Mouse (Mus musculus) limb, embryonic 10.5 days (tissue): Measurements from ENCODE around the gene Nsd1. TPM values are rescaled to one million over a fixed set of nuclear protein-coding genes. Genes with fewer than 3 reads are reported as not detected.

ENCODE experiments used
- DNase-seq: peaks from one replicate; pipeline ENCODE4 v3.0.0-alpha.2; 2017; ENCODE audit warnings: low spot score
- H3K27ac ChIP-seq: fragments of 300-500 bp; sonication (generic); 2 replicates; pipeline ENCODE4 v1.5.1; 2016; ENCODE audit warnings: mild to moderate bottlenecking
- H3K27me3 ChIP-seq: fragments of 300-500 bp; sonication (generic); 2 replicates; pipeline ENCODE4 v1.6.1; 2016; ENCODE audit warnings: low read depth, mild to moderate bottlenecking; ENCODE audit not compliant: poor library complexity, severe bottlenecking
- H3K36me3 ChIP-seq: fragments of 300-500 bp; sonication (generic); 2 replicates; pipeline ENCODE4 v1.6.1; 2016; ENCODE audit warnings: mild to moderate bottlenecking, moderate library complexity
- H3K4me1 ChIP-seq: fragments of 300-500 bp; sonication (generic); 2 replicates; pipeline ENCODE4 v1.6.1; 2016
- H3K4me3 ChIP-seq: fragments of 300-500 bp; sonication (generic); 2 replicates; pipeline ENCODE4 v1.5.1; 2016; ENCODE audit warnings: mild to moderate bottlenecking, moderate library complexity
- H3K9me3 ChIP-seq: fragments of 300-500 bp; sonication (generic); replicated peaks from 2 replicates; pipeline ENCODE4 v1.6.1; 2016; ENCODE audit warnings: mild to moderate bottlenecking
- WGBS: fragments of 180-500 bp; shearing (Covaris S2); methylation state at CpG from one replicate; pipeline ENCODE4 v1.1.7; 2016; 5-methylcytosine and 5-hydroxymethylcytosine counted together
- polyA plus RNA-seq: library from polyadenylated mRNA; unstranded; fragments of >200 nt; fragmentation: Nextera tagmentation; extraction: Ambion mirVana; gene quantifications from 2 replicates; pipeline ENCODE4 v1.2.1, GENCODE M21; 2016

Nsd1 gene
- polyA plus RNA-seq, 1 experiment from 2014 or later = 69.1 TPM

GRCm38 (mm10) chr13:55329109-55329682 is 119.6 kb downstream of the Nsd1 start:
- Histone ChIP-seq H3K9me3 (no peaks in the 10 kb centered on the region), H3K36me3 (peaks cover 26% of the 10 kb centered on the region), H3K27ac (peak overlapping the region; percentile 97), H3K4me3 (peak overlapping the region; percentile 76), H3K27me3 (peaks cover 5% of the 10 kb centered on the region; the same call in 1 of the 2 replicates), H3K4me1 (peaks cover 37% of the 10 kb centered on the region)
- under 1% methylated on average over 28 of the region's 29 CpGs for WGBS
- no peak for DNase-seq

- H3K27ac ChIP-seq = peak within 1 kb of the TSS; percentile 97
- no peaks in the 10 kb centered on the region for H3K9me3 ChIP-seq
- H3K4me1 ChIP-seq = peaks cover 37% of the 10 kb centered on the region
- H3K4me3 ChIP-seq = peak within 1 kb of the TSS; percentile 76
- peaks cover 20% of the 10 kb centered on the region for H3K36me3 ChIP-seq
- WGBS = under 1% methylated on average over 81 of the region's 82 CpGs
- H3K27me3 ChIP-seq = peaks cover 5% of the 10 kb centered on the region; the same call in 1 of the 2 replicates
- peak; percentile 95 for DNase-seq
These were observed 120.3 kb downstream of the Nsd1 start, which contains the start of gene Mxd3 for GRCm38 (mm10) chr13:55329683-55330566. TSS of gene Mxd3 (minus strand) at chr13:55329823.

- H3K36me3 ChIP-seq = peaks cover 11% of the 10 kb centered on the region
- H3K4me1 ChIP-seq = peaks cover 34% of the 10 kb centered on the region
- no peak for DNase-seq
- WGBS = 45% methylated on average over 14 of the region's 14 CpGs
- H3K4me3 ChIP-seq = peak overlapping the region; percentile 76
- peak overlapping the region; percentile 97 for H3K27ac ChIP-seq
- H3K27me3 ChIP-seq = peaks cover 5% of the 10 kb centered on the region; the same call in 1 of the 2 replicates
- H3K9me3 ChIP-seq = no peaks in the 10 kb centered on the region
These were observed 121.2 kb downstream of the Nsd1 start for GRCm38 (mm10) chr13:55330567-55331400.

GRCm38 (mm10) chr13:55332331-55332730 is 122.7 kb downstream of the Nsd1 start:
- Histone ChIP-seq H3K4me1 (peaks cover 34% of the 10 kb centered on the region), H3K36me3 (no peaks in the 10 kb centered on the region), H3K9me3 (no peaks in the 10 kb centered on the region), H3K4me3 (no peak overlapping the region), H3K27ac (no peak overlapping the region), H3K27me3 (peaks cover 5% of the 10 kb centered on the region; the same call in 1 of the 2 replicates)
- no peak for DNase-seq
- WGBS = 89% methylated on average over 3 of the region's 3 CpGs

DNA sequence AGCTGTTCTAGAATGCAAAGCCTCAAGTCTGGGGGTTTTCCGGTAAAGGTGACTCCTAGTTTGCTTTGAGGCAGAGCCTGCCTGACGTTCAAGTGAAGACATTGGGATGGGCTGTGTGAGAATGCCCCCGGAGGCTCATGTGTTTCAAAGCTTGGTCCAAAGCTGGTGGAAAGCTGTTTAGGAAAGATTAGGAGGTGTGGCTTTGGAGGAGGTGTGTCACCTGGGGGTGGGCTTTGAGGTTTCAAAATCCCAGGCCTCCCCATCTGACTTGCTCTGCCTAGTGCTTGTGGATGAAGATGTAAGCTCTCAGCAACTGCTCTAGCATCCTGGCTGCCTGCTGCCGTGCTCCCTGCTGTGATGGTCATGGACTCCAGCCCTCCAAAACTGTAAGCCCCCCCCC is 126.1 kb downstream of the Nsd1 start:
- 85% methylated on average over 4 of the region's 4 CpGs for WGBS
- Histone ChIP-seq H3K4me1 (peaks cover 6% of the 10 kb centered on the region), H3K27me3 (no peaks in the 10 kb centered on the region), H3K9me3 (no peaks in the 10 kb centered on the region), H3K36me3 (no peaks in the 10 kb centered on the region), H3K27ac (no peak overlapping the region), H3K4me3 (no peak overlapping the region)
- no peak for DNase-seq

DNA sequence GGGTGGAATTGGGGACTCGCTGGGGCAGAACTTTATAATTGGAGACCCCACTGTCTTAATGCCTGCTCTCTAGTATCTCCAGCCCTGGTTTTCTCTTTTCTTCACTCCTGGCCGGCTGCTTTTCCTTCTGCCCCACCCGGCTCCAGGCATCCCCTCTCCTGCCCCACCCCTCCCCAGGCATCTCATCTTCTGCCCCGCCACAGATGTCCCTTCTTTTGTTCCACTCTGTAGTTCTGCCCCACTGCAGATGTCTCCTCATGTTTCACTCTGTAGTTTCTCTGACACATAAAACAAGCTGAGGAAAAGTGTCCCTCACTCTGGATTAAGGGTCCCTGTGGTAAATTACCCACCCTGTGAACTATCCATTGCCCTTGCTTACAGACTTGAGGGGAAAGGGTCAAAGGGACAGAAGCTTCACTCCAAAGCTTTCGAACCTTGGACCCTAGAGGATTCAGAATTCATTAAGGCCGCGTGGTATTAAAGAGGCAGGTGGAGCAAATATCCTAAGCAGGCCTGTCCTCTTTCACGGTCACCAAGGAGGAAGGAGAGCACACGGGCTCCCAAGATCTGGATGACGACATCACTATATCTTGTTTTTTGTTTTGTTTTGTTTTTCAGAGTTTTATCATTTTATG is 127.9 kb downstream of the Nsd1 start:
- Histone ChIP-seq H3K36me3 (no peaks in the 10 kb centered on the region), H3K27ac (no peak overlapping the region), H3K9me3 (no peaks in the 10 kb centered on the region), H3K4me1 (peaks cover under 1% of the 10 kb centered on the region; the same call in 1 of the 2 replicates), H3K27me3 (no peaks in the 10 kb centered on the region), H3K4me3 (no peak overlapping the region)
- no peak for DNase-seq
- 67% methylated on average over 10 of the region's 10 CpGs for WGBS

DNA sequence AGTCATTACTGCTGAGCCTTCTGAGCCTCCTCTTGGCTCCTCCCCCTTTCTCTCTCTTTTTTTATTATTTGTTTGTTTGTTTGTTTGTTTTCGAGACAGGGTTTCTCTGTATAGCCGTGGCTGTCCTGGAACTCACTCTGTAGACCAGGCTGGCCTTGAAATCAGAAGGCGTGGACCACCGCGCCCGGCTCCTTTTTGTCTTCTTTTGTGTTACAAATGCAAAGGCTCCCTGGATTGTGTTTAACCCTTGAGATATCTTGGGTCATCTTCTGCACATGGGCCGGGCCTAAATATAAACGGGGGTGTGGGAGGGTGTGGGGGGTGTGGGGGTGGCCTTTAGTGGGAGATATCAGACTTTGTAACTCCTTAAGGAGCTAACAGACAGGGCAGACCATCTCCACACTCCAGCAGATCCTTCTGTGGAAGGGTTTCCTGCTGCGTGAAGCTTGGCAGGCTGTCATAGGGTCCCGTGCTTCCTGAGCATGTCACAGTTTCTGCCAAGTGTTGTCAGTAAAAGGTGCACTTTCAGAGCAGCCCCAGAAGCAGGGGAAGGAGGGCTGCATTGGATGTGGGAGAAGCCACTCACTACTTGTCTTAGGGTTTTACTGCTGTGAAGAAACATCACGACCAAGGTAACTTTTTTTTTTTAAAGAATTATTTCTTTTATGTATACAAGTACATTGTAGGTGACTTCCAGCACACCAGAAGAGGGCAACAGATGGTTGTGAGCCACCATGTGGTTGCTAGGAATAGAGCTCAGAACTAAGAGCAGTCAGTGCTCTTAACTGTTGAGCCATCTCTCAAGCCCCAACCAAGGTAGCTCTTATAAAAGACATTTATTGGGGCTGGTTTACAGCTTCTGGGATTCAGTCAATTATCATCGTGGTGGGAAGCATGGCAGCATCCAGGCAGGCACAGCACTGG is 128.8 kb downstream of the Nsd1 start:
- H3K36me3 ChIP-seq = peaks cover under 1% of the 10 kb centered on the region; the same call in 1 of the 2 replicates
- 72% methylated on average over 12 of the region's 12 CpGs for WGBS

GRCm38 (mm10) chr13:55339259-55339658 is 129.7 kb downstream of the Nsd1 start:
- Histone ChIP-seq H3K4me1 (peaks cover 4% of the 10 kb centered on the region; the same call in 1 of the 2 replicates), H3K27ac (no peak overlapping the region), H3K27me3 (no peaks in the 10 kb centered on the region), H3K36me3 (peaks cover 9% of the 10 kb centered on the region), H3K9me3 (no peaks in the 10 kb centered on the region), H3K4me3 (no peak overlapping the region)
- no peak for DNase-seq
- 42% methylated on average over 2 of the region's 2 CpGs for WGBS

More for the DNA sequence above, 128.8 kb downstream of the Nsd1 start:
- Histone ChIP-seq H3K27ac (no peak overlapping the region), H3K27me3 (no peaks in the 10 kb centered on the region), H3K4me3 (no peak overlapping the region), H3K4me1 (peaks cover 4% of the 10 kb centered on the region; the same call in 1 of the 2 replicates), H3K9me3 (no peaks in the 10 kb centered on the region)
- no peak for DNase-seq

GRCm38 (mm10) chr13:55342469-55342868 is 132.9 kb downstream of the Nsd1 start:
- Histone ChIP-seq H3K36me3 (peaks cover 41% of the 10 kb centered on the region), H3K9me3 (no peaks in the 10 kb centered on the region), H3K27me3 (no peaks in the 10 kb centered on the region), H3K4me3 (no peak overlapping the region), H3K27ac (no peak overlapping the region), H3K4me1 (peaks cover 4% of the 10 kb centered on the region; the same call in 1 of the 2 replicates)
- 28% methylated on average over 11 of the region's 11 CpGs for WGBS
- DNase-seq = no peak

DNA sequence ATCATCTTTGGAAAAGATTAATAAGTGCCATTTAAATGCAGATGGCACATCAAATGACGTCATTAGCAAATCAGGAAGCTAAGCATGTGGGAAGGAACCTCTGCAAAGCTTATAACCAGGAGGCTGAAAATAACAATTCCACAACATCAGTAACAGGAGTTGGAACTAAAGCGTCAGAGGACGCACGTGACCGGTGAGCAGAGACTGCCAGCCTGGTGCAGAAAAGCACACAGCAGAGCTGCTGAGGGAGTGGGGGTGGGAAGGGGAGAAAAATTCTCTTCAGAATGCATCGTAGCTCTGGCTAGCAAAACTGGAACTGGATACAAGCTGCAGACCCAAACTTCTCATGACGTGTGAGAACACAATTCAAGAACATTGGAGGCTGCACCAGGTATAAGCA is 134.7 kb downstream of the Nsd1 start:
- no peaks in the 10 kb centered on the region for H3K27me3 ChIP-seq
- no peaks in the 10 kb centered on the region for H3K9me3 ChIP-seq
- WGBS = 89% methylated on average over 7 of the region's 7 CpGs
- H3K27ac ChIP-seq = no peak overlapping the region
- no peak overlapping the region for H3K4me3 ChIP-seq
- no peak for DNase-seq
- peaks cover 4% of the 10 kb centered on the region; the same call in 1 of the 2 replicates for H3K4me1 ChIP-seq
- peaks cover 58% of the 10 kb centered on the region for H3K36me3 ChIP-seq

GRCm38 (mm10) chr13:55346745-55347144 is 137.2 kb downstream of the Nsd1 start:
- no peaks in the 10 kb centered on the region for H3K27me3 ChIP-seq
- H3K4me3 ChIP-seq = no peak overlapping the region
- peaks cover 80% of the 10 kb centered on the region for H3K36me3 ChIP-seq
- H3K4me1 ChIP-seq = peaks cover 4% of the 10 kb centered on the region; the same call in 1 of the 2 replicates
- H3K9me3 ChIP-seq = no peaks in the 10 kb centered on the region
- DNase-seq = no peak
- WGBS = 92% methylated on average over 11 of the region's 11 CpGs
- no peak overlapping the region for H3K27ac ChIP-seq
